Mouse (Mus musculus): ENCODE measurements around the gene Kctd19.
A peak's percentile ranks its signal among the peaks of the same experiment; 100 is the strongest.

- TF ChIP-seq GATA1 (IDR thresholded peaks at IDR 0.05; ENCODE audit: low read length) (peak; percentile 76), TAL1 (IDR thresholded peaks at IDR 0.05; ENCODE audit: low read length) (no peak)
Measured at GRCm38 (mm10) chr8:105448188-105448587, 34.9 kb upstream of the Kctd19 start.

Data from erythroblast, embryonic 14.5 days (primary cell).